Mouse (Mus musculus): ENCODE data around the gene Mfsd14b. TPM values are rescaled to one million over a fixed set of nuclear protein-coding genes. Genes with fewer than 3 reads are reported as not detected.

Gene Mfsd14b
- total RNA-seq (2017) = 69.4 and 77.5 TPM in 2 replicates

GRCm38 (mm10) chr13:65112459-65113110, at the start of gene Mfsd14b:
Gene Mfsd14b (minus strand): TSS chr13:65112975.
- peak; percentile 96 for ATAC-seq (replicated peaks in 1 of 2; ENCODE audit: insufficient read depth in 1 of 2, low FRiP score in 2 of 2, low TSS enrichment in 1 of 2, low read depth in 1 of 2, poor library complexity in 2 of 2, severe bottlenecking in 2 of 2)

- ATAC-seq (replicated peaks in 1 of 2; ENCODE audit: insufficient read depth in 1 of 2, low FRiP score in 2 of 2, low TSS enrichment in 1 of 2, low read depth in 1 of 2, poor library complexity in 2 of 2, severe bottlenecking in 2 of 2) = no peak
These were observed 37.2 kb upstream of the Mfsd14b start, which contains the start of gene Olfr466 for GRCm38 (mm10) chr13:65149940-65150339. Gene Olfr466 (plus strand): TSS chr13:65150240.

GRCm38 (mm10) chr13:65137789-65138188, 25.0 kb upstream of the Mfsd14b start, which contains the start of gene Olfr465-ps1:
Gene Olfr465-ps1 (plus strand): TSS chr13:65138089.
- ATAC-seq (replicated peaks in 1 of 2; ENCODE audit: insufficient read depth in 1 of 2, low FRiP score in 2 of 2, low TSS enrichment in 1 of 2, low read depth in 1 of 2, poor library complexity in 2 of 2, severe bottlenecking in 2 of 2) = no peak

- no peak for ATAC-seq (replicated peaks in 1 of 2; ENCODE audit: insufficient read depth in 1 of 2, low FRiP score in 2 of 2, low TSS enrichment in 1 of 2, low read depth in 1 of 2, poor library complexity in 2 of 2, severe bottlenecking in 2 of 2)
These were observed 14.5 kb upstream of the Mfsd14b start for GRCm38 (mm10) chr13:65127063-65127847.

- ATAC-seq (replicated peaks in 1 of 2; ENCODE audit: insufficient read depth in 1 of 2, low FRiP score in 2 of 2, low TSS enrichment in 1 of 2, low read depth in 1 of 2, poor library complexity in 2 of 2, severe bottlenecking in 2 of 2) = peak in 1 of 2 experiments; percentile 93; a peak in 2 of 4 replicates
These were observed 9.3 kb upstream of the Mfsd14b start for GRCm38 (mm10) chr13:65122111-65122510.

- no peak for ATAC-seq (replicated peaks in 1 of 2; ENCODE audit: insufficient read depth in 1 of 2, low FRiP score in 2 of 2, low TSS enrichment in 1 of 2, low read depth in 1 of 2, poor library complexity in 2 of 2, severe bottlenecking in 2 of 2)
These were observed 8.2 kb upstream of the Mfsd14b start for GRCm38 (mm10) chr13:65120984-65121383.

GRCm38 (mm10) chr13:65113239-65113638, 464 bp upstream of the Mfsd14b start:
- ATAC-seq (replicated peaks in 1 of 2; ENCODE audit: insufficient read depth in 1 of 2, low FRiP score in 2 of 2, low TSS enrichment in 1 of 2, low read depth in 1 of 2, poor library complexity in 2 of 2, severe bottlenecking in 2 of 2) = peak; percentile 21 to 39; a peak in 3 of 4 replicates

- peak; percentile 69 to 81 for ATAC-seq (replicated peaks in 1 of 2; ENCODE audit: insufficient read depth in 1 of 2, low FRiP score in 2 of 2, low TSS enrichment in 1 of 2, low read depth in 1 of 2, poor library complexity in 2 of 2, severe bottlenecking in 2 of 2)
These were observed 814 bp downstream of the Mfsd14b start for GRCm38 (mm10) chr13:65111961-65112360.

- peak; percentile 79 to 82 for ATAC-seq (replicated peaks in 1 of 2; ENCODE audit: insufficient read depth in 1 of 2, low FRiP score in 2 of 2, low TSS enrichment in 1 of 2, low read depth in 1 of 2, poor library complexity in 2 of 2, severe bottlenecking in 2 of 2)
These were observed 11.5 kb downstream of the Mfsd14b start for GRCm38 (mm10) chr13:65101232-65101631.

- 0 out of 4 replicates have a peak, but pooled peaks of 1 of the 2 experiments have one; percentile 32 for ATAC-seq (replicated peaks in 1 of 2; ENCODE audit: insufficient read depth in 1 of 2, low FRiP score in 2 of 2, low TSS enrichment in 1 of 2, low read depth in 1 of 2, poor library complexity in 2 of 2, severe bottlenecking in 2 of 2)
These were observed 12.1 kb downstream of the Mfsd14b start for GRCm38 (mm10) chr13:65100678-65101077.

- peak in 1 of 2 experiments; percentile 52; a peak in 1 of 4 replicates for ATAC-seq (replicated peaks in 1 of 2; ENCODE audit: insufficient read depth in 1 of 2, low FRiP score in 2 of 2, low TSS enrichment in 1 of 2, low read depth in 1 of 2, poor library complexity in 2 of 2, severe bottlenecking in 2 of 2)
These were observed 15.8 kb downstream of the Mfsd14b start for GRCm38 (mm10) chr13:65097018-65097417.

GRCm38 (mm10) chr13:65095923-65096322, 16.9 kb downstream of the Mfsd14b start:
- no peak for ATAC-seq (replicated peaks in 1 of 2; ENCODE audit: insufficient read depth in 1 of 2, low FRiP score in 2 of 2, low TSS enrichment in 1 of 2, low read depth in 1 of 2, poor library complexity in 2 of 2, severe bottlenecking in 2 of 2)

GRCm38 (mm10) chr13:65069969-65070368, 42.8 kb downstream of the Mfsd14b start:
- ATAC-seq (replicated peaks in 1 of 2; ENCODE audit: insufficient read depth in 1 of 2, low FRiP score in 2 of 2, low TSS enrichment in 1 of 2, low read depth in 1 of 2, poor library complexity in 2 of 2, severe bottlenecking in 2 of 2) = no peak

- no peak for ATAC-seq (replicated peaks in 1 of 2; ENCODE audit: insufficient read depth in 1 of 2, low FRiP score in 2 of 2, low TSS enrichment in 1 of 2, low read depth in 1 of 2, poor library complexity in 2 of 2, severe bottlenecking in 2 of 2)
These were observed 60.1 kb downstream of the Mfsd14b start, which contains the start of gene Prss47 for GRCm38 (mm10) chr13:65052660-65053059. Gene Prss47 (minus strand): TSS chr13:65052760.

GRCm38 (mm10) chr13:65035057-65035456, 77.7 kb downstream of the Mfsd14b start:
- ATAC-seq (replicated peaks in 1 of 2; ENCODE audit: insufficient read depth in 1 of 2, low FRiP score in 2 of 2, low TSS enrichment in 1 of 2, low read depth in 1 of 2, poor library complexity in 2 of 2, severe bottlenecking in 2 of 2) = peak; percentile 36 to 53; a peak in 2 of 4 replicates

- no peak for ATAC-seq (replicated peaks in 1 of 2; ENCODE audit: insufficient read depth in 1 of 2, low FRiP score in 2 of 2, low TSS enrichment in 1 of 2, low read depth in 1 of 2, poor library complexity in 2 of 2, severe bottlenecking in 2 of 2)
These were observed 80.0 kb downstream of the Mfsd14b start, which contains the start of gene Spata31d1c for GRCm38 (mm10) chr13:65032758-65033157. Gene Spata31d1c (plus strand): TSS chr13:65033058.
